Mouse (Mus musculus) megakaryocyte, embryonic 14.5 days (primary cell): ENCODE results near the gene Myt1.

Source experiments
- FLI1 ChIP-seq: IDR thresholded peaks from 2 replicates; pipeline ENCODE4 v1.6.1; 2012; ENCODE audit warnings: low read length, inconsistent platforms, mixed read lengths
- GATA1 ChIP-seq: IDR thresholded peaks from 3 replicates; pipeline ENCODE4 v1.6.1; 2012; ENCODE audit warnings: mixed read lengths, low read length, inconsistent platforms, borderline replicate concordance

GRCm38 (mm10) chr2:181759041-181759440 lies 4.1 kb upstream of the Myt1 start:
- TF ChIP-seq GATA1 (no peak), FLI1 (no peak)
